8 mouse cellular contexts compared by ENCODE assay signal in the genomic region with DNA sequence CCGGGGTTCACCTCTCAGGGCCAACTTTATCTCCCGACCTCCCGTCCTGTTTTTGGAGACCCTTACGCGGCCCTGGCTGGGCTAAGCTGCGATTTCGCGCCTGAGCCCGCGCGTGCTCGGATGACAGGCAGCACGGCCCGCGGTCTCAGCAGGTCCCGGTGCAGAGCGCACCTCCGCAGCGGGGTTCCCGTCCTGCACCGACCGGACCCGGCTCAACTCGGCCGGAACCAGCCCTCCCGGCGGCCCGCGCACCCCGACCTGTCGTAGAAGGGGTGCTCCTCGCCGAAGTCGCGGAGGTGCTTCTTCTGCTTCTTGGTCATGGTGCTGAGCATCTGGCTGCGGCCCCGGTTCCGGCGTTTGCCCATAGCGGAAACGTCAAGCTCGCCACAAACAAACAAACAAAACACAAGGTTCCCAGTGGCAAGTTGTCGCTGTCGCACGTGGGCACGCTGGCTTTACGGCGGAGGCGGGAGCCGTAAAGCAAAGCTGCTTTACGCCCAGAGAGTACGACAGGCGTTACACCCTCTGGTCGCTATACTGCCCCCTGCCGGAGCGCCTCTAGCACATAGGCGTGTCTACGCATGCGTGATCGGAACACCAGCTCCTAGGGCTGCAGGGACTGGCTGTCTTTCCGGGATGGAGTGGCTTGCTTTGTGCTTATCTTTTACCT. TPM values are rescaled to one million over a fixed set of nuclear protein-coding genes. Genes with fewer than 3 reads are reported as not detected.
DNase-seq lines count a peak whose midpoint lies in the region; ATAC-seq and TF ChIP-seq lines count a peak whose summit lies in the region.

A gene (minus strand): TSS at position 487 of the 670 bp plus-strand sequence.

- H3K4me1 ChIP-seq in hindbrain, postnatal 0 days (ENCODE audit: insufficient read depth, low read length), result peaks cover 5% of the 10 kb centered on the region; the same call in 1 of the 2 replicates

- H3K27ac ChIP-seq in gastrocnemius, adult 2 months, result peak within 1 kb of the TSS; percentile 90
- peak within 1 kb of the TSS; percentile 80 for H3K27ac ChIP-seq in hindbrain, postnatal 0 days
- H3K27ac ChIP-seq in left cerebral cortex, adult 2 months, result peak within 1 kb of the TSS; percentile 84

- peak; percentile 93 for ATAC-seq in common myeloid progenitor, adult 5-6 weeks (replicated peaks; ENCODE audit: low read depth, poor library complexity, severe bottlenecking)
- ATAC-seq in hindbrain, postnatal 0 days, result peak; percentile 94
- ATAC-seq in megakaryocyte, adult 5-6 weeks (ENCODE audit: poor library complexity, severe bottlenecking), result peak; percentile 97

- DNase-seq in ZHBTc4 (ENCODE audit: low read depth, low spot score), result peak; percentile 99
- peak; percentile 98 for DNase-seq in gastrocnemius, adult 2 months
- peak; percentile 100 for DNase-seq in hindbrain, postnatal 0 days (ENCODE audit: low spot score)
- DNase-seq in left cerebral cortex, adult 2 months (ENCODE audit: extremely low spot score in 1 of 2, low spot score in 2 of 2), result peak; percentile 94 to 97
- DNase-seq in right cerebral cortex, adult 2 months (ENCODE audit: low spot score in 2 of 2), result peak; percentile 98
- DNase-seq in urinary bladder, postnatal 14 days (ENCODE audit: low spot score), result peak; percentile 99

- TF ChIP-seq CTCF in gastrocnemius, adult 2 months (IDR thresholded peaks at IDR 0.05), result peak; percentile 93
- TF ChIP-seq CTCF in hindbrain, postnatal 0 days (IDR thresholded peaks at IDR 0.05; ENCODE audit: low read depth), result peak; percentile 98
- TF ChIP-seq CTCF in left cerebral cortex, adult 2 months (IDR thresholded peaks at IDR 0.05), result peak; percentile 91

- H3K36me3 ChIP-seq in hindbrain, postnatal 0 days (ENCODE audit: insufficient read depth, low read length), result no peaks in the 10 kb centered on the region

- no peaks in the 10 kb centered on the region for H3K27me3 ChIP-seq in hindbrain, postnatal 0 days (ENCODE audit: insufficient read depth, low read length)

- H3K9me3 ChIP-seq in hindbrain, postnatal 0 days (ENCODE audit: low read length), result no peaks in the 10 kb centered on the region

- H3K4me3 ChIP-seq in gastrocnemius, adult 2 months, result peak within 1 kb of the TSS; percentile 87
- peak within 1 kb of the TSS; percentile 79 for H3K4me3 ChIP-seq in hindbrain, postnatal 0 days (ENCODE audit: low read length)
- H3K4me3 ChIP-seq in left cerebral cortex, adult 2 months, result peak within 1 kb of the TSS; percentile 80

- H3K4me2 ChIP-seq in hindbrain, postnatal 0 days (ENCODE audit: low read depth, low read length), result peak within 1 kb of the TSS; percentile 68

- intact Hi-C loops in gastrocnemius, adult 2 months (cut with DNase I), result loop anchor here (2.0 kb wide), 1 partner anchor 43 kb away; no protein-coding TSS in a partner anchor
- intact Hi-C loops in left cerebral cortex, adult 2 months (cut with DNase I), result loop anchor here (1.0 to 10.0 kb wide), 5 partner anchors 43 to 403 kb away; a partner anchor contains a TSS

- WGBS in hindbrain, postnatal 0 days, result under 1% methylated on average over 61 of the region's 61 CpGs

- peak within 1 kb of the TSS; percentile 76 for H3K9ac ChIP-seq in hindbrain, postnatal 0 days (replicated peaks; ENCODE audit: low read length)

RNA-seq across cellular contexts. Expression of the gene that starts here (rescaled TPM):
- total RNA-seq in common myeloid progenitor, adult 5-6 weeks (2017), result 11.9 and 22.1 TPM in 2 replicates
- total RNA-seq in gastrocnemius, adult 2 months (2021), result 10 to 100 TPM; 10.2 to 13.6 TPM
- 8.6 and 9.8 TPM in 2 replicates for total RNA-seq in hindbrain, postnatal 0 days (2014; rRNA removed)
- 3.5 and 4.9 TPM in 2 replicates for polyA plus RNA-seq in hindbrain, postnatal 0 days (2015; fragmentation: Nextera tagmentation; extraction: Ambion mirVana)
- 10 to 100 TPM; 20.9 to 25.5 TPM for total RNA-seq in left cerebral cortex, adult 2 months (2021)
- total RNA-seq in megakaryocyte, adult 5-6 weeks (2015), result 4.4 and 5.8 TPM in 2 replicates
- total RNA-seq in megakaryocyte, adult 5-6 weeks (2017), result 8.4 and 10.4 TPM in 2 replicates

Comparison
In these comparisons a context has a peak if more than half of its experiments do, and no peak if none do; other contexts are left out.
1. Peak in every context shown above with its lines: DNase-seq, ATAC-seq, H3K4me3 ChIP-seq and H3K27ac ChIP-seq.